Mouse (Mus musculus) heart, postnatal 14 days (tissue): ENCODE measurements around the gene Chd5. TPM values are rescaled to one million over a fixed set of nuclear protein-coding genes. Genes with fewer than 3 reads are reported as not detected.
A peak's percentile ranks its signal among the peaks of the same experiment; 100 is the strongest.

Experiments
- DNase-seq, 2 experiments: peaks; one replicate each; pipeline ENCODE4 v3.0.0; 2021 to 2022
- intact Hi-C: fragments of 180-260 bp; cut with DNase I; formaldehyde crosslinking; loops from one replicate; pipeline ENCODE4 v1.15.1; 2025
- total RNA-seq, 2 experiments: library from RNA; stranded (reverse); gene quantifications; 2 replicates each; pipeline ENCODE4 v1.2.3; 2021

Chd5 gene
- total RNA-seq, 2 experiments from 2014 or later = 0.10 to 0.60 TPM

DNA sequence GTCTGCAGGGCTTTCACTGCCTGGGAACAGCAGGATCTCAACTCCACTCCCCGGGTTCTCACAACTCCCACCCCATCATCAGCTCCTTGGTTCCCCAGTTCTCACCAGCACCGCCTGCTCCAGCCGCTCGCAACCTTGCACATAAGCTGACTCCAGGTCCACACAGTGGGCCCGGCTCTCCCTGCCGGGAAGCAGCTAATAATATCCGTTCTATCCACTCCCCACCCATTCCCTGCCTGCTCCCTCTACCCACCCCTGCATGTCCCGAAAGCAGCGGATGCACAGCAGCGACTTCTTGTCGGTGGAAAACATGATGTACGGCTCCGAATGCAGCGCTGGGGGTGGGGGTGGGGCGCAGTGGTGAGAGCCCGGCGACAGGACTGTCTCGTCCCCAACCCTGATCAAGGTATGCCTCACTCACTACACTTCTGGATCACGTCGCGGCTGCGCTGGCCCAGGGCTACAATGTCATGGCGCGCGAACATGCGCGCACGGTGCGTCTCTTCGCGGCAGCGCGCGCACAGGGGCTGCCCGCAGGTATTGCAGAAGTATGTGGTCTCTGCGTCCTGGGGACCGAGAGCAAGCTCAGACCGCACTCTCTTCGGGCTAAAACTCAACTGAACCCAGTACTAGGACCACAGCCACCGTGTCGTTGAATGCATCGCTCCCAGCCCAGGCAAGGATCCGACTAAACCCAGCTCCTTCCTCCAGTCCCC, 22.8 kb upstream of the Chd5 start:
- intact Hi-C loops = no loop called here
- no peak for DNase-seq

DNA sequence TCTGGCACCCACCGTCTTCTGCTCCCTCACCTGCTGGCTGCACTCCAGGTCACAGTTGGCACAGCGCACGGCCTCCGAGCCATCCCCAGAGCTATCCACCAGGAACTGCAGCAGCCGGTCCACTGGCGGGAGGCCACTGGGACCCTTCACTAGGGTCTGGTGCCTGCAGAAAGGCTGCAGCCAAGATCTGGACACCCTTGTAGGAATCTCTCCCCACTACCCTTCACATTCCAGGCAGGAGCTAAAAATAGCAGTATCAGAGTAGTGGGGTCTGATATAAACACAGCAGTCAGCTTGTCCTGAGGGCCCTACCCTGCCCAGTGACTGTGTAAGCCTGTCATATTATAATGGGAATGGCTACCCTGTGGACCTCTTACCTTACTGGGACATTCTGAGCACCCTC, 20.8 kb upstream of the Chd5 start:
- intact Hi-C loops = no loop called here
- peak; percentile 46 to 67 for DNase-seq

- DNase-seq = peak; percentile 67 to 73
- intact Hi-C loops = no loop called here
Measured at GRCm38 (mm10) chr4:152318517-152319234, 19.8 kb upstream of the Chd5 start, which contains the start of gene Rnf207. Rnf207 (minus strand) TSS chr4:152318993.

DNA sequence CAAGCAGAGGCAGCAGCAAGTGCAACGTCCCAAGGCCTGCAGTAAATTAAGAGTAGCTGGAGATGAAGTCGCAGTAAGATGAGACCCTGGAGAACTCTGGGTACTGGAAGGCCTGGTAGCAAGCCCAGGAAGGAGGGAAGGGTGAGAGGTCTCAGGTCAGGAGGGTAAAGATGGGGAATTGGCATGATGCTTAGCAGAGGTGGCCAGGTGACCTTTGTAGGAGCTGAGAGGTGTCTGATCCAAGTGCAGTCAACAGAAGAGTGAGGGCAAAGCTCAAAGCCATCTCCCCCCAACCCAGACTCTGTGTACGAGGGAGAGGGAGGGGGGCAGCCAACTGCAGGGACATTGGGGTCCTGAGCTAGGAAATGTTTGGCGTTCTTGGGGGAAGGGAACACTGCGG, 17.0 kb upstream of the Chd5 start:
- intact Hi-C loops = no loop called here
- DNase-seq = no peak

- intact Hi-C loops = no loop called here
Measured at GRCm38 (mm10) chr4:152324641-152325562, 13.5 kb upstream of the Chd5 start.

GRCm38 (mm10) chr4:152325574-152326411, 12.7 kb upstream of the Chd5 start, which contains the start of gene Rpl22:
Rpl22 (plus strand) TSS chr4:152325742.
- DNase-seq = peak; percentile 90
- intact Hi-C loops = no loop called here

More at GRCm38 (mm10) chr4:152324641-152325562, 13.5 kb upstream of the Chd5 start:
- no peak for DNase-seq

- DNase-seq = no peak
- intact Hi-C loops = no loop called here
Measured at GRCm38 (mm10) chr4:152326543-152326942, 11.9 kb upstream of the Chd5 start.

GRCm38 (mm10) chr4:152328691-152329090, 9.8 kb upstream of the Chd5 start:
- intact Hi-C loops = no loop called here
- peak; percentile 38 to 54 for DNase-seq

GRCm38 (mm10) chr4:152332952-152333351, 5.5 kb upstream of the Chd5 start:
- intact Hi-C loops = loop anchor here (2.0 to 5.0 kb wide), 2 partner anchors 102 to 159 kb away; no protein-coding TSS in a partner anchor
- DNase-seq = peak; percentile 72 to 82

- intact Hi-C loops = loop anchor here (2.0 to 5.0 kb wide), 2 partner anchors 101 to 159 kb away; no protein-coding TSS in a partner anchor
- DNase-seq = no peak
Measured at GRCm38 (mm10) chr4:152333587-152333986, 4.9 kb upstream of the Chd5 start.

GRCm38 (mm10) chr4:152337772-152338171, 679 bp upstream of the Chd5 start:
- DNase-seq = no peak
- intact Hi-C loops = no loop called here

DNA sequence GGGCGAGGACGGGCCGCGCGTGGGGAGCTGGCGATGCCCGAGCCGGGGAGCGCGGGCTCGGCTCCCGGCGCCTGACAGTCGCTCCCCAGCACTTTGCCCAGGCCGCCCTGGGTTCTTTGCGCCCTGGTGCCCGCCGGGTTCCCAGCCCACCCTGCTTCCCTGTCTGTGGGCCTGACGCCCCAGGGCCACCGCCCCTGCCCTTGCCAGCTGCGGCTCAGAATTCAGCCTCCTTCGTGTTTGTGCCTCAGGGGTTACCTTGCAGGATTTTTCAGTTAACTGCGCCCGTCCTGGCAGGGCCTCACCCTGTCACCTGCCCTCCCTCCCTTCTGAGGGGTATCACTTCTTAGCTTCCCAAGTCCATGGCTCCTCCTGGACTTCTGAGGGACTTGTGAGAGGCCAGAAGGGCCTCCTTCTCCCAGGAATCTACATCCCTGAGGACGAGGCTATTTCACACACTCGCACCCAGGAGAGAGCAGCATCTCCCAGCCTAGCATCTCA, 891 bp downstream of the Chd5 start:
- intact Hi-C loops = no loop called here
- no peak for DNase-seq

GRCm38 (mm10) chr4:152340584-152341284, 2.3 kb downstream of the Chd5 start:
- no peak for DNase-seq
- intact Hi-C loops = loop anchor here (5.0 kb wide), 1 partner anchor 147 kb away; no protein-coding TSS in a partner anchor

GRCm38 (mm10) chr4:152343296-152343695, 4.8 kb downstream of the Chd5 start:
- peak in 1 of 2 experiments; percentile 41 for DNase-seq
- intact Hi-C loops = loop anchor here (5.0 kb wide), 1 partner anchor 144 kb away; no protein-coding TSS in a partner anchor

DNA sequence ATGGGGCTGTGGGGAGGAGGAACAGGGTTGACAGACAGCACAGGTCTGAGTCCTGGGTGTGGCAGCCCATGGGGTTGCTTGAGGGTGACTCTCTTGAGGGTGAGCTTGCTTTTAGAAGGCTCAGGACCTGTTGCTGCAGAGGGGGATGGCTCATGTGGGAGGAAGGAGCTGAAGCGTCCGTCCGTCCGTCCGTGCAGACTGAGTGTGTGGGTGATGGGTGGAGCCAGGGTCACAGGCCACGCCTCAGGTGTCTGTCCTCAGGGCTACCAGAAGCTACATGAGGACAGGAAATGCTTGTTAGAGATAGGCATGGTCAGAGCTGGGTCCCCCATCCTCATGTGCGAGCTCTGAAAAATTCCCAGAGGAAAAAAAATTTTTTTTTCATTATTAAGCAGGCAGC, 6.2 kb downstream of the Chd5 start:
- no peak for DNase-seq
- intact Hi-C loops = loop anchor here (5.0 kb wide), 1 partner anchor 143 kb away; no protein-coding TSS in a partner anchor

- intact Hi-C loops = no loop called here
- DNase-seq = peak; percentile 50 to 57
Measured at GRCm38 (mm10) chr4:152345120-152345889, 6.9 kb downstream of the Chd5 start.

GRCm38 (mm10) chr4:152349837-152350381, 11.5 kb downstream of the Chd5 start:
- no peak for DNase-seq
- intact Hi-C loops = no loop called here
